Mouse (Mus musculus) E14TG2a.4 (cell line): ENCODE measurements around the gene Hs2st1.

ENCODE experiments used
- H3K27me3 ChIP-seq: 2 replicates; pipeline ENCODE4 v1.6.1; 2014; ENCODE audit warnings: low read length, control low read depth; ENCODE audit not compliant: insufficient read depth
- H3K36me3 ChIP-seq: 2 replicates; pipeline ENCODE4 v1.6.1; 2014; ENCODE audit warnings: low read length, control low read depth; ENCODE audit not compliant: insufficient read depth
- H3K4me1 ChIP-seq: replicated peaks from 2 replicates; pipeline ENCODE4 v1.6.1; 2014; ENCODE audit warnings: low read depth, low read length, control low read depth
- H3K4me3 ChIP-seq: replicated peaks from 2 replicates; pipeline ENCODE4 v1.5.1; 2014; ENCODE audit warnings: mild to moderate bottlenecking, low read length
- H3K9me3 ChIP-seq: 2 replicates; pipeline ENCODE4 v1.6.1; 2014; ENCODE audit warnings: low read length, control low read depth
- CTCF ChIP-seq: conservative IDR thresholded peaks from 2 replicates; pipeline ENCODE4 v1.5.1; 2014; ENCODE audit warnings: low read length
- NANOG ChIP-seq: IDR thresholded peaks from 2 replicates; pipeline ENCODE4 v1.6.1; 2014; ENCODE audit warnings: borderline replicate concordance, low read length, mixed read lengths
- POU5F1 ChIP-seq: IDR thresholded peaks from 2 replicates; pipeline ENCODE4 v1.6.1; 2014; ENCODE audit warnings: low read length, borderline replicate concordance

The Hs2st1 gene

GRCm38 (mm10) chr3:144539051-144539450, 30.9 kb downstream of the Hs2st1 start:
- H3K9me3 ChIP-seq: no peaks in the 10 kb centered on the region
- no peak for TF ChIP-seq NANOG
- TF ChIP-seq CTCF: no peak
- no peak for TF ChIP-seq POU5F1

GRCm38 (mm10) chr3:144537078-144537855, 32.7 kb downstream of the Hs2st1 start:
- TF ChIP-seq CTCF (no peak), NANOG (no peak)
- H3K4me1 ChIP-seq: peaks cover 11% of the 10 kb centered on the region
- no peaks in the 10 kb centered on the region for H3K36me3 ChIP-seq
- no peaks in the 10 kb centered on the region for H3K27me3 ChIP-seq
- no peaks in the 10 kb centered on the region for H3K9me3 ChIP-seq
- H3K4me3 ChIP-seq: no peak overlapping the region

More at GRCm38 (mm10) chr3:144539051-144539450, 30.9 kb downstream of the Hs2st1 start:
- H3K4me1 ChIP-seq: peaks cover 10% of the 10 kb centered on the region
- H3K27me3 ChIP-seq: no peaks in the 10 kb centered on the region
- no peak overlapping the region for H3K4me3 ChIP-seq
- no peaks in the 10 kb centered on the region for H3K36me3 ChIP-seq

- TF ChIP-seq CTCF (no peak), POU5F1 (no peak), NANOG (no peak)
- H3K4me1 ChIP-seq: peaks cover 11% of the 10 kb centered on the region
Measured at GRCm38 (mm10) chr3:144535056-144535455, 34.9 kb downstream of the Hs2st1 start.

GRCm38 (mm10) chr3:144531023-144531422, 39.0 kb downstream of the Hs2st1 start:
- Histone ChIP-seq H3K9me3 (no peaks in the 10 kb centered on the region), H3K36me3 (no peaks in the 10 kb centered on the region), H3K27me3 (no peaks in the 10 kb centered on the region), H3K4me3 (no peak overlapping the region), H3K4me1 (peaks cover 24% of the 10 kb centered on the region)
- TF ChIP-seq POU5F1: no peak
- TF ChIP-seq CTCF: no peak
- TF ChIP-seq NANOG: no peak

More at GRCm38 (mm10) chr3:144535056-144535455, 34.9 kb downstream of the Hs2st1 start:
- H3K4me3 ChIP-seq: no peak overlapping the region
- no peaks in the 10 kb centered on the region for H3K9me3 ChIP-seq
- no peaks in the 10 kb centered on the region for H3K27me3 ChIP-seq
- H3K36me3 ChIP-seq: no peaks in the 10 kb centered on the region

- Histone ChIP-seq H3K4me3 (no peak overlapping the region), H3K9me3 (no peaks in the 10 kb centered on the region), H3K36me3 (no peaks in the 10 kb centered on the region), H3K27me3 (no peaks in the 10 kb centered on the region), H3K4me1 (peaks cover 13% of the 10 kb centered on the region)
- no peak for TF ChIP-seq POU5F1
- TF ChIP-seq NANOG: no peak
- no peak for TF ChIP-seq CTCF
Measured at GRCm38 (mm10) chr3:144527918-144528317, 42.1 kb downstream of the Hs2st1 start.

- Histone ChIP-seq H3K27me3 (no peaks in the 10 kb centered on the region), H3K4me3 (no peak overlapping the region), H3K36me3 (no peaks in the 10 kb centered on the region), H3K9me3 (no peaks in the 10 kb centered on the region), H3K4me1 (no peaks in the 10 kb centered on the region)
- TF ChIP-seq NANOG (no peak), CTCF (no peak), POU5F1 (no peak)
Measured at GRCm38 (mm10) chr3:144519581-144520272, 50.3 kb downstream of the Hs2st1 start.

GRCm38 (mm10) chr3:144518917-144519316, 51.1 kb downstream of the Hs2st1 start:
- Histone ChIP-seq H3K4me1 (no peaks in the 10 kb centered on the region), H3K9me3 (no peaks in the 10 kb centered on the region), H3K27me3 (no peaks in the 10 kb centered on the region), H3K4me3 (no peak overlapping the region), H3K36me3 (peaks cover under 1% of the 10 kb centered on the region; the same call in 1 of the 2 replicates)
- no peak for TF ChIP-seq CTCF
- no peak for TF ChIP-seq NANOG
- no peak for TF ChIP-seq POU5F1

- Histone ChIP-seq H3K9me3 (peaks cover 7% of the 10 kb centered on the region; the same call in 1 of the 2 replicates), H3K36me3 (peaks cover 10% of the 10 kb centered on the region), H3K4me1 (no peaks in the 10 kb centered on the region), H3K4me3 (no peak overlapping the region), H3K27me3 (no peaks in the 10 kb centered on the region)
- no peak for TF ChIP-seq NANOG
Measured at GRCm38 (mm10) chr3:144515286-144515685, 54.7 kb downstream of the Hs2st1 start.
